Mouse (Mus musculus) midbrain, embryonic 10.5 days (tissue): ENCODE results near the gene Acsl6. TPM values are rescaled to one million over a fixed set of nuclear protein-coding genes. Genes with fewer than 3 reads are reported as not detected.
"Not testable (repeated sequence)": the region's sequence is repeated elsewhere in the genome, so short reads cannot be mapped to it uniquely, and the experiment has no call there.

Experiments used
- DNase-seq: peaks from one replicate; pipeline ENCODE4 v3.0.0-alpha.2; 2017; ENCODE audit warnings: low spot score
- H3K27ac ChIP-seq: fragments of 300-500 bp; sonication (generic); replicated peaks from 2 replicates; pipeline ENCODE4 v1.5.1; 2016; ENCODE audit warnings: mild to moderate bottlenecking
- H3K27me3 ChIP-seq: fragments of 300-500 bp; sonication (generic); 2 replicates; pipeline ENCODE4 v1.6.1; 2016; ENCODE audit warnings: low read depth, mild to moderate bottlenecking; ENCODE audit not compliant: poor library complexity, severe bottlenecking
- H3K36me3 ChIP-seq: fragments of 300-500 bp; sonication (generic); 2 replicates; pipeline ENCODE4 v1.6.1; 2016; ENCODE audit warnings: mild to moderate bottlenecking, moderate library complexity
- H3K4me1 ChIP-seq: fragments of 300-500 bp; sonication (generic); 2 replicates; pipeline ENCODE4 v1.6.1; 2016
- H3K4me3 ChIP-seq: fragments of 300-500 bp; sonication (generic); 2 replicates; pipeline ENCODE4 v1.5.1; 2016; ENCODE audit warnings: mild to moderate bottlenecking, moderate library complexity
- H3K9me3 ChIP-seq: fragments of 300-500 bp; sonication (generic); replicated peaks from 2 replicates; pipeline ENCODE4 v1.6.1; 2016; ENCODE audit warnings: mild to moderate bottlenecking
- WGBS: fragments of 180-500 bp; shearing (Covaris S2); methylation state at CpG from one replicate; pipeline ENCODE4 v1.1.7; 2016; 5-methylcytosine and 5-hydroxymethylcytosine counted together
- polyA plus RNA-seq: library from polyadenylated mRNA; unstranded; fragments of >200 nt; fragmentation: Nextera tagmentation; extraction: Ambion mirVana; gene quantifications from 2 replicates; pipeline ENCODE4 v1.2.1, GENCODE M21; 2016

Acsl6 gene
- polyA plus RNA-seq, 1 experiment from 2014 or later: 14.4 TPM

DNA sequence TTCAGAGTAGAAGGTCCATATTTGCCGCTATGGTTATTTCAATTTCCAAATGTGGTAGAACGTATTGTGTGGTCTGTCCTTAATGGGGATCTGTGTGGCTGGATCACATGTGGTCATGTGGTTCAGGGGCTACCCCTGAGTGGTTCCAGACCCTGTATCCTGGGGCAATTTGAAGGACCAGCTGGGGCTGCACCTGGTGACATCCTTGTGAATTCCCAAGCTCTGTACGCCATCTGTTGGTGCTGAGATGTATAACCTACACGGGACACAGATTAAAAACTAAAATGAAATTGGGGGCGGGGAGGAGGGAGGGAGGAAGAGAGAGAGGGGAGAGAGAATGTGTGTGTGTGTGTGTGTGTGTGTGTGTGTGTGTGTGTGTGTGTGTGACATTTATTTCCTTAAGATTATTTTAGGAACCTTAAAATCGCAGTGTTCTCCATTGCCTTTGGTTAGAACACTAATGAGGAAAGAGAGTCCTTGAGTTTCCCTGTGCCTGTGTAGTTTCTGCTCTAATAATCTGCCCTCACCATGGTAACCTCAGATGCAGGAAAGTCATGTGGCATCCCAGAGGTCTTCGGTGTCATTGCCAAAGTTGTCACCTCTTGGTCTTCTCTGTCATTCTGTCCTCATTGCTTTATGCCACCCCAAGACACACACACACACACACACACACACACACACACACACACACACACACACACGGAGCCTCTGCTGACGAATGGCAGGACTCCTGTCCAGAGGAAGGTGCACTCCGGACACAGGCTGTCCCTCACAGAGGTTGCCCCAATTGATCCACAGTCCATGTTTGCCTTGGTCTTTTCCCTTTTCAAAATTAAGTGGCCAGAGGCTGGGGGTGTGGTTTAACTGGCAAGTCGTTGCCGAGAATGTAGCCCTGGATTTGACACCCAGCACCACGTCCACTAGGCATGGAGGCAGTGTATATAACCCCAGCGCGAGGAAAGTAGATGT lies 51.3 kb downstream of the Acsl6 start:
- 49% methylated on average over 15 of the region's 15 CpGs for WGBS
- Histone ChIP-seq H3K9me3 (0 out of 2 replicates have a peak, but pooled peaks cover 3% of the 10 kb centered on the region), H3K27me3 (no peaks in the 10 kb centered on the region), H3K36me3 (peaks cover 23% of the 10 kb centered on the region), H3K27ac (peak overlapping the region; percentile 33; the same call in 1 of the 2 replicates), H3K4me1 (peaks cover 37% of the 10 kb centered on the region), H3K4me3 (no peak overlapping the region)
- DNase-seq: peak; percentile 65

DNA sequence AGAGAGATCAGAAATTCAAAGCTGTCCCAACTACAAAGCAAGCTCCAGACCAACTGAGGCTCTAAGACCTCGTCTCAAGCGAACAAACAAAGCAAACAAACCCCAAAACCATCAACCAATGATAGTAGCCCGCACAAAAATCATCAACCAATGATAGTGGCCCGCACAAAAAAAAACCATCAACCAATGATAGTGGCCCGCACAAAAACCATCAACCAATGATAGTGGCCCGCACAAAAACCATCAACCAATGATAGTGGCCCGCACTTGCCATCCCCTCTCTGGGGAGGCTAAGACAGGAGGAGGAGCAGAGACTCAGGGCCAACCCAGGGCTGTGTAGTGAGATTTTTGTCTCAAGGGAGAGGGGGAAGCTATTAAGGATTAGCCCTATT lies 52.0 kb downstream of the Acsl6 start:
- H3K4me3 ChIP-seq: no peak overlapping the region
- H3K27me3 ChIP-seq: no peaks in the 10 kb centered on the region
- 0 out of 2 replicates have a peak, but pooled peaks cover 3% of the 10 kb centered on the region for H3K9me3 ChIP-seq
- H3K4me1 ChIP-seq: peaks cover 37% of the 10 kb centered on the region
- peaks cover 22% of the 10 kb centered on the region for H3K36me3 ChIP-seq
- WGBS: 66% methylated on average over 7 of the region's 7 CpGs
- 0 out of 2 replicates have a peak overlapping the region, but pooled peaks have one; percentile 33 for H3K27ac ChIP-seq
- no peak for DNase-seq

DNA sequence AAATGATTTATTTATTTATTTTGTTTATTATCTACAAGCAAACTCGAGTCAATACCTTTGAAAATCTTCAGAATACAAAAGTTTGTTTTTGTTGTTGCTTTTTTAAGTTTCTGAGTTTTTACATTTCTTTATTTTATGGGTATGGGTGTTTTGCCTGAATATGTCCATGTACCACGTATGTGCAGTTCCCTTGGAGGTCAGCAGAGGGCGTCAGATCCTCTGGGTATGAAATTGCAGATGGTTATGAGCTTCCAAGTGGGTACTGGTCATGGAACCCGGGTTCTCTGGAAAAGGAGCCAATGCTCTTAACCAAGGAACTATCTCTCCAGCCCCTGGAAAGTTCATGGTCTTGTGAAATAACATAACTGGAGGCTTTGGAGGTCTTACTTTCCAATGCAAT lies 53.1 kb downstream of the Acsl6 start:
- Histone ChIP-seq H3K4me1 (peaks cover 35% of the 10 kb centered on the region), H3K27me3 (no peaks in the 10 kb centered on the region), H3K9me3 (0 out of 2 replicates have a peak, but pooled peaks cover 3% of the 10 kb centered on the region), H3K4me3 (no peak overlapping the region), H3K27ac (no peak overlapping the region), H3K36me3 (peaks cover 27% of the 10 kb centered on the region)
- WGBS: 61% methylated on average over 4 of the region's 4 CpGs
- DNase-seq: no peak

DNA sequence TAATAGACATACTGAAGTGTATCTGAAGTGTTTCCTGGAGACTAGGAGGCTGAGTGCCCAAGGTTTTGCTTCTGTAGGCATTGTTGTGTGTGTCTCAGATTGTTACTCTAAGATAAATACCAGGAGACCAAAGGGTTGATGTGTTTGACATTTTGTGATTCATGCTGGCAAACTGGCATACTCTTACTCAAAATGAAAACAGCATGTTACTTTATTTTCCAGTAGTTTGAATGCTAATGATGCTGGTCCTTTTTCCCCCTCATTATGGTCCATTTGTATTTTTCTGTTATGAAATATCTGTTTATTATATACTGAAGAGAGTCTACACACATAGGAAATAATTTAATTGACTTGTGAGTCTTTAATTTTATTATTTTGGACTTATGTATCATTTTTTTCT lies 69.0 kb downstream of the Acsl6 start:
- Histone ChIP-seq H3K27me3 (no peaks in the 10 kb centered on the region), H3K4me1 (no peaks in the 10 kb centered on the region), H3K27ac (no peak overlapping the region), H3K9me3 (no peaks in the 10 kb centered on the region), H3K36me3 (no peaks in the 10 kb centered on the region), H3K4me3 (no peak overlapping the region)
- no peak for DNase-seq

DNA sequence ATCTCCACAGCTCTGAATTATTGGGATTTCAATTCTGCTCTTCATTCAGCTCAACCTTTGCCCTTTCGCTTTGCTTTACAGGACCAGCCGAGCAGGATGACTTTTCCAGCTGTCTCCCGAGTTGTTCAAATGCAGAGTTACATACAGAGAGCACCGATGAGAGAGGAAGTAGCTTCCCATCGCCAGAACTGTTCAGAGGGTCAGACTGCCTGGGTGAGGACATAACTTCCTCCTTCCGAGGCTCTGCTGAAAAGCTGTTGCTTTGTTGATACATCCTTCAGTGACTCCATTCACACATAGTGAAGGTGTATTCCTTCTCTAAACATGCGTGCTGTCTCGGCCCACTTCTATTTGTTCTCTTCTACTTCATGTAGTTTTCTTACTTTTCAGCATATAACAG lies 86.8 kb downstream of the Acsl6 start:
- 83% methylated on average over 8 of the region's 8 CpGs for WGBS
- Histone ChIP-seq H3K9me3 (no peaks in the 10 kb centered on the region), H3K4me3 (no peak overlapping the region), H3K36me3 (no peaks in the 10 kb centered on the region), H3K4me1 (no peaks in the 10 kb centered on the region), H3K27ac (no peak overlapping the region), H3K27me3 (no peaks in the 10 kb centered on the region)
- DNase-seq: no peak

DNA sequence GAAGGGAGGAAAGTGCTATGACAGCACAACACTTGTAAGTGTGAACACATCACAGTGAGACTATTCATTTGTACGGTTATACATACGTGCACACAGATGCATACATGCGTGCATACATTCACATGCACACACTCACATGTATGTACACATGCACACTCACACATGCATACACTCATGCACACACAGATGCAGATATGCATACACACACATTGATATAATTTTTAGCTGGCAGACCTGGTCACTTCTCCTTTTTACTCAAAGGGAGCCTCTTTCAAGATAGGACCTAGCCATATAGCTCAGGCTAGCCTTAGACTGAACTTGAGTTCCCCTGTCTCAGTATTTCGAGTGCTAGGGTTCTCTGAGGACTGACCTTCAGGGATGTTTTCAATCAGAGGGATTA lies 87.7 kb downstream of the Acsl6 start:
- no peaks in the 10 kb centered on the region for H3K36me3 ChIP-seq
- H3K4me3 ChIP-seq: no peak overlapping the region
- no peaks in the 10 kb centered on the region for H3K27me3 ChIP-seq
- no peaks in the 10 kb centered on the region for H3K4me1 ChIP-seq
- no peak overlapping the region for H3K27ac ChIP-seq
- DNase-seq: no peak
- 87% methylated on average over 4 of the region's 4 CpGs for WGBS
- H3K9me3 ChIP-seq: no peaks in the 10 kb centered on the region

DNA sequence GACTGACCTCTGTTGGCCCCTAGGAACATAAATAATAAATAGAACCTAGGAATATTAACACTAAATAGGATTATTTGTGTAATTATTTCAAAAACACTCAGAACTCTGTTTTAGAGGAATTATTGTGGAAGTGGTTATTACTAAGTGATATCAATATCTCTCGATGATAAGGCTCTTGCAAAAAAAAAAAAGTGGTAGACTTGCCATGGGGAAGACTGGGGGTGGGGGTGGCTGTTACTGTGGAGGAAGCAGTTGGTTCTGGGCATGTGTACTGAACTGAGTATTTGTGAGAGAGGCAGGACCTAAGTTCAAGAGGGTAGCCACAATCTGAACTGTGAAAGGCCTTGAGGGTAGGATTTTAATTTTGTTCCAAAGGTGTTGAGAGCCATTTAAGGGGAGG lies 93.1 kb downstream of the Acsl6 start:
- H3K4me1 ChIP-seq: no peaks in the 10 kb centered on the region
- DNase-seq: no peak
- no peaks in the 10 kb centered on the region for H3K27me3 ChIP-seq
- no peaks in the 10 kb centered on the region for H3K36me3 ChIP-seq
- no peak overlapping the region for H3K4me3 ChIP-seq
- no peaks in the 10 kb centered on the region for H3K9me3 ChIP-seq
- H3K27ac ChIP-seq: no peak overlapping the region
- 88% methylated on average over 1 of the region's 1 CpGs for WGBS

DNA sequence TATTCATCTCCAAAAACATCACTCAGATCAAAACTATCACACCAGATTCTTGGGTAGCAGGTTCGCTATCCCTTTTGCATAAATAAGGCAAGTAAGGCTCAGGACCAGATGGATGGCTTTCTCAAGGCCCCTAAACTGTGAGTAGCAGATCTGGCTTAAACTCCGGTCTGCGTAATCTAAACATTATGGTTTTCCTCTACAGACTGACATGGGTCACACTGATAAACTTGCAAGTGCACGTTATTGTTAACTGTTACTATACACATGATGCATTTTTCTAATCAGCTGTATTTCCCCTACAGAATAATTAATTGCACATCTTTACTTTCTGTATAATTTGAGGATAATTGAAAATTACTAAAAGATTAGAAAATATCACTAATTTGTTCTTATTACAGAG lies 94.5 kb downstream of the Acsl6 start:
- Histone ChIP-seq H3K27me3 (no peaks in the 10 kb centered on the region), H3K9me3 (no peaks in the 10 kb centered on the region), H3K36me3 (no peaks in the 10 kb centered on the region), H3K4me3 (no peak overlapping the region), H3K27ac (no peak overlapping the region), H3K4me1 (no peaks in the 10 kb centered on the region)
- WGBS: 92% methylated on average over 4 of the region's 4 CpGs
- no peak for DNase-seq

DNA sequence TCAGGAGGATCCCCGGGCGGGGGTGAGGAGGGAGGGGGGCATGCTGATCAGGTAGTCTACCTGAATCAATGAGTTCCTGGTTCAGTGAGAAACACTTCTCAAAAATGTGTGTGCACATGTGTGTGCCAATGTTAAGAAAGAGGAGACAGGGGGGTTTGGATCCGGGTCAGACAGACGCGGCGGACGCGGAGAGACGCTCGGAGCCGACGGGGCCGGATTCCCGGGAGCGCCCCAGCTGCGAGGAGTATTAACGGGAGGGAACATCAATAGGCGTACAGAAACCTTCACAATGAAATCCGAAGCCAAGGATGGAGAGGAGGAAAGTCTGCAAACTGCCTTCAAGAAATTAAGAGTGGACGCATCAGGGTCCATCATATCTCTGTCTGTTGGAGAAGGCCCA lies 97.2 kb downstream of the Acsl6 start:
- H3K4me1 ChIP-seq, H3K27ac ChIP-seq, H3K4me3 ChIP-seq, DNase-seq, H3K36me3 ChIP-seq, H3K9me3 ChIP-seq, H3K27me3 ChIP-seq: not testable (repeated sequence)
- WGBS: 94% methylated on average over 20 of the region's 20 CpGs

DNA sequence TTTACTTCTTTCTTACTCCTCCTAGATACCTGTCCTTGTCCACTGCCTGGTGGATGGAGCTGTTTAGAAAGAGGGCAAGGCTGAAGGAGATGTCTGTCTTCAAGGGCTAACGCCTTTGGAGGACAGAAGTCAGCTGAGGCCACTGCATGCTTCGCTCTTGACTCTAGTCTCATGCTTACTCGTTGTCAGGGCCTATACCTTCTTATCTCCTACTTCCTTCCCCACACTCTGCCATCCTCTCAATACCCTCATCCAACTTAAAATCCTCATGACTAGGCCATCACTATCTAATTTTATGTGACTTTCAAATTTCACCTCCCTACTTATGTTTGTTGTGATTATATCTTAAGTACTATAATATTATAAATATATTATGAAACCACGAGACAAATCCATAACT lies 101.3 kb downstream of the Acsl6 start:
- Histone ChIP-seq H3K4me1 (no peaks in the 10 kb centered on the region), H3K36me3 (no peaks in the 10 kb centered on the region), H3K4me3 (no peak overlapping the region), H3K27me3 (no peaks in the 10 kb centered on the region), H3K27ac (no peak overlapping the region), H3K9me3 (no peaks in the 10 kb centered on the region)
- DNase-seq: no peak
- WGBS: 82% methylated on average over 4 of the region's 4 CpGs

DNA sequence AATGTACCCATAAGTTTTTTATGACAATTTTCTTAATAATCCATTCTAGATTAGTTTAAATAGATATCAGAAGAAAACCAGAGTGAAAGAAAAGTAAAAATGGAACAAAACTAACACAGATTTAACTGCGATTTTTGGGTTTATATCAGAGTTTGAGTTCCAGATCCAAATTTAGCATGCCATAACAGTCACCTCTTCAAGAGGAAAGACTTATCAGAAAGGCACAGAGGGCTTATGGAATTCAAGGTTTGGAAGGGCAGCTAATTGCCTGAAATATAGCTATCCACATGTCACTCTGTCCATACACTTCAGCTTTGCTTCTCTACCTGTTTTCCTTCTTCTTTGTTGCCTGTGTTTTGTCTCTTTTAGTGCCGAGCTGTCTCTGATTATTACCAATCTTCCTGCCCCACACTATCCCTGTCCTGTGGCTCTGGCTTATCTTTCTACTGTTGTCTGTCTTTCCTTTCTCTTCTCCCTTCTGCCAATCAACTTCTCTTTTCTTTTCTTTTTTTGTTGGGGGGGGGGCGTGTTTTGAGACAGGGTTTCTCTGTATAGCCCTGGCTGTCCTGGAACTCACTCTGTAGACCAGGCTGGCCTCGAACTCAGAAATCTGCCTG lies 103.4 kb downstream of the Acsl6 start:
- H3K4me3 ChIP-seq: no peak overlapping the region
- H3K27ac ChIP-seq: no peak overlapping the region
- 83% methylated on average over 4 of the region's 4 CpGs for WGBS
- H3K4me1 ChIP-seq: no peaks in the 10 kb centered on the region
- no peaks in the 10 kb centered on the region for H3K36me3 ChIP-seq
- H3K27me3 ChIP-seq: no peaks in the 10 kb centered on the region
- no peak for DNase-seq
- H3K9me3 ChIP-seq: no peaks in the 10 kb centered on the region

DNA sequence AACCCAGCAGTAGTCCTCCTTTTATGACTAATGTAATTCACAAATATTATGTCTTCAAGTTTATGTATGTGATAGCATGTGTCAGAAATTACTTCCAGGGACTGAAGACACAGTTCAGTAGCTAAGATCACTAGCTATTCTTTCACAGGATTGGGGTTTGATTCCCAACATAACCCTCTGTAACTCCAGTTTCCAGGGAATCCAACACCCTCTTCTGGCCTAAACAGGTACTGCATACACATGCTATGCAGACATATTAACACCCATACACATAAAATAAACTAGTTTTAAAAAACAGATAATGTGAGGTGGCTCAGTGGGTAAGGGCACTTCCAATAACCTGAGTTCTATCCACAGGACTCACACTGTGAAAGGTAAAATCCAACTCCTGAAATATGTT lies 107.0 kb downstream of the Acsl6 start:
- Histone ChIP-seq H3K36me3 (no peaks in the 10 kb centered on the region), H3K4me3 (no peak overlapping the region), H3K27ac (no peak overlapping the region), H3K9me3 (no peaks in the 10 kb centered on the region), H3K4me1 (peaks cover 5% of the 10 kb centered on the region; the same call in 1 of the 2 replicates), H3K27me3 (no peaks in the 10 kb centered on the region)
- no peak for DNase-seq

DNA sequence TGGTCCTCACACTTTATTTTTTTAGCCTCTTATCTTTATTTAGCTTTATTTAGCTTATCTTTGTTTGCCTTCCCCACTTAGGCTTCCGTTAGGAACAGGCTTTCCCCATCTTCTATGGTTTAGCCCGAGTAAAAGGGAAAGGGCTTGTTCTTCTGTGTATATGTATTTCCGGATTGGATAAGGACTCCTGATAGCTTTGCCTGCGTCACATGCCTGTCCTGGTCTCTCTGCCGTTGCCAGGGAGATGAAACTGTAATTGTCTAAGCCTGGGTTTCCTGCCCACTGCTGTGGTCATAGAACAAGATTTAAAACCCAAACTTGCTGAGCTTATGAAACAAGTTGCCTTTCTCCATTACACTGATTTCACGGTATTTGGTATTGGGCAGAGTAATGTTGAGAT lies 109.4 kb downstream of the Acsl6 start:
- H3K9me3 ChIP-seq: no peaks in the 10 kb centered on the region
- peaks cover 5% of the 10 kb centered on the region; the same call in 1 of the 2 replicates for H3K4me1 ChIP-seq
- 67% methylated on average over 6 of the region's 6 CpGs for WGBS
- no peak overlapping the region for H3K4me3 ChIP-seq
- DNase-seq: no peak
- H3K36me3 ChIP-seq: no peaks in the 10 kb centered on the region
- H3K27me3 ChIP-seq: no peaks in the 10 kb centered on the region
- H3K27ac ChIP-seq: no peak overlapping the region
